Mouse (Mus musculus) liver, embryonic 16.5 days (tissue): Measurements from ENCODE around the gene Zfp36l2. TPM values are rescaled to one million over a fixed set of nuclear protein-coding genes. Genes with fewer than 3 reads are reported as not detected.

Experiments
- ATAC-seq: fragments of 200-750 bp; cut with Nextera tagmentation; 2 replicates; pipeline ENCODE4 v1.8.0; 2017; ENCODE audit warnings: low read depth, mild to moderate bottlenecking, moderate number of reproducible peaks, moderate library complexity
- H3K27ac ChIP-seq: fragments of 300-500 bp; sonication (generic); 2 replicates; pipeline ENCODE4 v1.5.1; 2014; ENCODE audit warnings: mild to moderate bottlenecking, low read length
- H3K27me3 ChIP-seq: fragments of 300-500 bp; sonication (generic); 2 replicates; pipeline ENCODE4 v1.6.1; 2014; ENCODE audit warnings: low read depth, low read length, mixed read lengths; ENCODE audit not compliant: control insufficient read depth, insufficient read depth
- H3K36me3 ChIP-seq: fragments of 300-500 bp; sonication (generic); 2 replicates; pipeline ENCODE4 v1.6.1; 2014; ENCODE audit warnings: mild to moderate bottlenecking; ENCODE audit not compliant: control insufficient read depth, insufficient read depth
- H3K4me1 ChIP-seq: fragments of 300-500 bp; sonication (generic); 2 replicates; pipeline ENCODE4 v1.6.1; 2014; ENCODE audit warnings: low read depth, low read length, mixed read lengths; ENCODE audit not compliant: control insufficient read depth
- H3K4me2 ChIP-seq: fragments of 300-500 bp; sonication (generic); 2 replicates; pipeline ENCODE4 v1.6.1; 2014; ENCODE audit warnings: low read depth, low read length, mixed read lengths
- H3K4me3 ChIP-seq: fragments of 300-500 bp; sonication (generic); 2 replicates; pipeline ENCODE4 v1.5.1; 2014; ENCODE audit warnings: low read depth, mild to moderate bottlenecking, low read length
- H3K9ac ChIP-seq: fragments of 300-500 bp; sonication (generic); 2 replicates; pipeline ENCODE4 v1.6.1; 2014; ENCODE audit warnings: low read depth, low read length
- H3K9me3 ChIP-seq: fragments of 300-500 bp; sonication (generic); replicated peaks from 2 replicates; pipeline ENCODE4 v1.6.1; 2016; ENCODE audit warnings: low read length; ENCODE audit not compliant: control insufficient read depth
- WGBS: fragments of 180-500 bp; shearing (Covaris S2); extraction: QIAGEN DNeasy Blood & Tissue Kit; methylation state at CpG from one replicate; pipeline ENCODE4 v1.1.7; 2014; ENCODE audit not compliant: insufficient replicate concordance; 5-methylcytosine and 5-hydroxymethylcytosine counted together
- polyA plus RNA-seq: library from polyadenylated mRNA; unstranded; fragments of >200 nt; fragmentation: Nextera tagmentation; extraction: Ambion mirVana; gene quantifications from 2 replicates; pipeline ENCODE4 v1.2.1, GENCODE M21; 2015

Zfp36l2 gene
- polyA plus RNA-seq, 1 experiment from 2014 or later = 4.6 TPM

DNA sequence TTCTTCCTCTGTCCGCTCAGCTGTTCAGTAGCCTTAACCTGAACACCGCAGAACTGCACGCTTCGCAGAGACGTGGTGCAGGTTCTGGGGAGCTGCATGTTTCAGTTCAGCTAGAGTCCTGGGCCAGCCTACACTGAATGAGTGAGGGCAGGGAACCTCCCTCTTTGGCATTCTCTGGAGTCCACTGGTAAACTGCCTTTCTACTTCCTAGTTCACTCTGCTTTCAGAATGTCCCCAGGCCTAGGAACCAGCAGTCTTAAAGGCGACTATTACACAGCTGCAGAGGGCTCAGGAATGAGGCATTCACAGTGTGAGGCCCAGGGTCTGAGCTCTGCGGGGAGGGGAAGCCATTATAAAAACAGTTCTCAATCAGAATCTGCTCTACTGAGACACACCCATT, 15.6 kb upstream of the Zfp36l2 start:
- H3K9me3 ChIP-seq = no peaks in the 10 kb centered on the region

DNA sequence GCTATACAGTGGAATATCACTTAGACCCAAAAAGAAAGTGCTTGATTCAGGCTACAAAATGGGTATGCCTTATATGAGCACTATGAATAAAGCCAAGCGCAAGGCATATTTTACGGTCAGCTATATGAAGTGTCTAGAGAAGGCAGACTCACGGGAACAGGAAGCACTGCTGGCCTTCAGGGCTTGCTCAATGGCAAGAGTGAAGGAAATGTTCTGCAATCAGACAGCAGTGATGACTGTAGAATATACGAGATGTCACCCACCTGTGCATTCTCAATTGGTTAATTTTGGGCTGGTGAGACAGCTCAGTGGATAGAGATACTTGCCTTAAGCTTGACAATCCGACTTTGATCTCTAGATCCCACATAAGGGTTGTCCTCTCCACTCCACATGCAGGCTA, 13.4 kb upstream of the Zfp36l2 start:
- H3K4me1 ChIP-seq = no peaks in the 10 kb centered on the region; the same call in 1 of the 2 replicates
- WGBS = 67% methylated on average over 5 of the region's 5 CpGs
- H3K4me3 ChIP-seq = no peak overlapping the region
- H3K27ac ChIP-seq = no peak overlapping the region
- H3K4me2 ChIP-seq = no peak overlapping the region
- ATAC-seq = no peak
- no peak overlapping the region for H3K9ac ChIP-seq
- H3K27me3 ChIP-seq = no peaks in the 10 kb centered on the region
- no peaks in the 10 kb centered on the region for H3K36me3 ChIP-seq
- H3K9me3 ChIP-seq = no peaks in the 10 kb centered on the region

More for the DNA sequence above, 15.6 kb upstream of the Zfp36l2 start:
- ATAC-seq = no peak
- no peaks in the 10 kb centered on the region for H3K27me3 ChIP-seq
- 76% methylated on average over 7 of the region's 7 CpGs for WGBS
- H3K4me1 ChIP-seq = no peaks in the 10 kb centered on the region; the same call in 1 of the 2 replicates
- no peak overlapping the region for H3K4me2 ChIP-seq
- H3K36me3 ChIP-seq = no peaks in the 10 kb centered on the region
- H3K27ac ChIP-seq = no peak overlapping the region
- no peak overlapping the region for H3K9ac ChIP-seq
- no peak overlapping the region for H3K4me3 ChIP-seq

GRCm38 (mm10) chr17:84197912-84198344, 10.2 kb upstream of the Zfp36l2 start:
- Histone ChIP-seq H3K36me3 (no peaks in the 10 kb centered on the region), H3K9ac (no peak overlapping the region), H3K27me3 (no peaks in the 10 kb centered on the region), H3K4me2 (no peak overlapping the region), H3K4me3 (no peak overlapping the region), H3K4me1 (no peaks in the 10 kb centered on the region; the same call in 1 of the 2 replicates), H3K27ac (no peak overlapping the region), H3K9me3 (no peaks in the 10 kb centered on the region)
- ATAC-seq = 0 out of 2 replicates have a peak, but pooled peaks have one; percentile 27
- WGBS = 70% methylated on average over 4 of the region's 4 CpGs

DNA sequence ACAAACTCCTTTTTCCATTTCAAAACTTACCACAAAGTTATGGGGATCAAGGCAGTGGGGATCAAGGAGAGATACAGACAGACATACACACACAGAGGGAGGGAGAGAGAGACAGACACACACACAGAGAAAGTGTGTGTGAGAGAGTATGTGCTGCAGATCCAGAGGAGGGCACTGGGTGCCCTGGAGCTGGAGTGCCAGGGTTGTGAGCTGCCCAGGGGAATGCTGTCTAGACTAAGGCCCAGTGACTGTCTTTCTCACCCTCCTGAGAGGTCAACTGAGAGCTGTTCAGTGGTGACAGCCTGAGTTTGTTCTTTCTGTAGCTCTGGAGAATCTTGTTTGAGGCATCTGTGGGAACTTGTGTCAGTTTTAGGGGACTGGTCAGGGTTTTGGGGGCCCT, 8.6 kb upstream of the Zfp36l2 start:
- H3K27ac ChIP-seq = no peak overlapping the region
- H3K4me3 ChIP-seq = no peak overlapping the region
- H3K9ac ChIP-seq = no peak overlapping the region
- no peaks in the 10 kb centered on the region; the same call in 1 of the 2 replicates for H3K4me1 ChIP-seq
- no peaks in the 10 kb centered on the region for H3K9me3 ChIP-seq
- H3K4me2 ChIP-seq = no peak overlapping the region
- H3K27me3 ChIP-seq = no peaks in the 10 kb centered on the region
- H3K36me3 ChIP-seq = no peaks in the 10 kb centered on the region
- no peak for ATAC-seq

- no peaks in the 10 kb centered on the region for H3K36me3 ChIP-seq
- H3K9me3 ChIP-seq = no peaks in the 10 kb centered on the region
- 84% methylated on average over 3 of the region's 3 CpGs for WGBS
- H3K4me2 ChIP-seq = no peak overlapping the region
- H3K27ac ChIP-seq = no peak overlapping the region
- no peak overlapping the region for H3K9ac ChIP-seq
- H3K4me3 ChIP-seq = no peak overlapping the region
- ATAC-seq = no peak
- peaks cover 2% of the 10 kb centered on the region for H3K4me1 ChIP-seq
- no peaks in the 10 kb centered on the region for H3K27me3 ChIP-seq
These were observed 8.1 kb upstream of the Zfp36l2 start for GRCm38 (mm10) chr17:84195835-84196234.

DNA sequence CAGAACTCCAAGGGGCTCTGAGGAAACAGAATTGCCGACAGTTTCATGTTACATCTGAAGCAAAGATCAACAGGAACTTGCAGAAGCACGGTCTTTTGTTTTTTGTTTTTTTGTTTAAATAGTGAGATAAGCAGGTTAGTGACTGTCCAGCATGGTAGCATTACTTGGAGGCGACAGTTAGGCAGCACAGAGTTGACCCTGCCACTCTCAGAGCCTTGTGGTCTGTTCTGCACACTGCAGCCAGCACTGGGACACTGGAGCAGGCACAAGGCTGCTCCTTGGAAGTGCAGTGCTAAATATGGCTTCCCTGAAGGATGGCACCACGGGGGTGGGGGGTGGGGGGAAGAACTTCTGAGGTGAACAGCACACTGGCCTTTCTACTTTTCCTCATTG, 7.3 kb upstream of the Zfp36l2 start:
- ATAC-seq = no peak
- Histone ChIP-seq H3K9me3 (no peaks in the 10 kb centered on the region), H3K27me3 (no peaks in the 10 kb centered on the region), H3K4me3 (no peak overlapping the region), H3K9ac (no peak overlapping the region), H3K27ac (no peak overlapping the region), H3K36me3 (no peaks in the 10 kb centered on the region), H3K4me2 (no peak overlapping the region), H3K4me1 (peaks cover 9% of the 10 kb centered on the region)
- 40% methylated on average over 4 of the region's 4 CpGs for WGBS

DNA sequence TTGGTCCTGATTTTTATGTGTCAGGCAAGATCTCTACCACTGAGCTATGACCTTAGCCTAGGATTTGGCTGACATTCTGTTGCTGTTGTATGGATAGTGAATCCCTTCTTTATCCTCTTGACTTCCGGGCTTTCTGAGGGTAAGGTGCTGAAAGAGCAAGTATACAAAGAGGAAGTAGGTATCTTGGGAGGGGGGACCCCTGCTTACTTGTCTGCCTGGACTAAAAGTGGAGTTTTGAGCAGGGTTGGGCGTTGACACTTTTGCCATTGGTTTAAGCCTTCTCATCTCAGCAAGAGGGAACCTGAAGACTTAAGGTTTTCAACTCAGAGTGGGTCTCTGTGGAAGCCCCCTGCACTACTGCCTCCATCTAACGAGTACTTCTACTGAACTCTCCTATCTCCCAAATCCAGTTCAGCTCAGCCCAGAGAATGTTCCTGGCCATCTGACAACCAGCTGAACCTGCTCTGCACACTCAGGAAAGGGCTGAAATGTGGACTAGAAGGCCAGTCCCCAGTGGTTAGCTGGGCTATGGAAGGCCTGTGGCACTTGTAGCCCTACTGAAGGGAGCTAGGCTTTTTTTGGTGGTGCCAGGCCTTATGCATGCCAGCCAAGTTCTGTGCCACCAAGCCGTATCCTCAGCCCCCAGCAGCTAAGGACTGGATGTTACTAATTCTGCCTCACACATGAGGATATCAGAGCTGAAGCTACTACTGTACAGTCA, 6.7 kb upstream of the Zfp36l2 start:
- no peak overlapping the region for H3K9ac ChIP-seq
- no peak overlapping the region for H3K4me3 ChIP-seq
- 55% methylated on average over 4 of the region's 4 CpGs for WGBS
- ATAC-seq = no peak
- no peak overlapping the region for H3K4me2 ChIP-seq
- no peaks in the 10 kb centered on the region for H3K9me3 ChIP-seq
- H3K4me1 ChIP-seq = peaks cover 14% of the 10 kb centered on the region
- H3K36me3 ChIP-seq = no peaks in the 10 kb centered on the region
- H3K27me3 ChIP-seq = no peaks in the 10 kb centered on the region
- no peak overlapping the region for H3K27ac ChIP-seq

- no peak overlapping the region for H3K9ac ChIP-seq
- no peak overlapping the region for H3K27ac ChIP-seq
- ATAC-seq = no peak
- no peaks in the 10 kb centered on the region for H3K36me3 ChIP-seq
- peaks cover 24% of the 10 kb centered on the region for H3K4me1 ChIP-seq
- H3K27me3 ChIP-seq = no peaks in the 10 kb centered on the region
- H3K4me3 ChIP-seq = no peak overlapping the region
- WGBS = 86% methylated on average over 9 of the region's 9 CpGs
- no peak overlapping the region for H3K4me2 ChIP-seq
- no peaks in the 10 kb centered on the region for H3K9me3 ChIP-seq
These were observed 5.7 kb upstream of the Zfp36l2 start for GRCm38 (mm10) chr17:84193411-84193810.

GRCm38 (mm10) chr17:84191946-84192345, 4.2 kb upstream of the Zfp36l2 start:
- Histone ChIP-seq H3K4me1 (peaks cover 25% of the 10 kb centered on the region), H3K27ac (no peak overlapping the region), H3K36me3 (no peaks in the 10 kb centered on the region), H3K9ac (no peak overlapping the region), H3K4me3 (no peak overlapping the region), H3K9me3 (no peaks in the 10 kb centered on the region), H3K27me3 (no peaks in the 10 kb centered on the region), H3K4me2 (no peak overlapping the region)
- no peak for ATAC-seq
- WGBS = 74% methylated on average over 4 of the region's 4 CpGs
